Mouse (Mus musculus) kidney, embryonic 16.5 days (tissue): Measurements from ENCODE around the gene Myom1. TPM values are rescaled to one million over a fixed set of nuclear protein-coding genes. Genes with fewer than 3 reads are reported as not detected.
A peak's percentile ranks its signal among the peaks of the same experiment; 100 is the strongest.
"Not testable (repeated sequence)": the region's sequence is repeated elsewhere in the genome, so short reads cannot be mapped to it uniquely, and the experiment has no call there.

Experiments used
- ATAC-seq: fragments of 200-750 bp; cut with Nextera tagmentation; 2 replicates; pipeline ENCODE4 v1.8.0; 2017; ENCODE audit warnings: moderate TSS enrichment; ENCODE audit not compliant: low FRiP score, low TSS enrichment
- H3K27ac ChIP-seq: fragments of 300-500 bp; sonication (generic); 2 replicates; pipeline ENCODE4 v1.5.1; 2014; ENCODE audit warnings: low read length
- H3K27me3 ChIP-seq: fragments of 300-500 bp; sonication (generic); 2 replicates; pipeline ENCODE4 v1.6.1; 2014; ENCODE audit warnings: low read length, control low read depth, mixed read lengths; ENCODE audit not compliant: insufficient read depth
- H3K36me3 ChIP-seq: fragments of 300-500 bp; sonication (generic); 2 replicates; pipeline ENCODE4 v1.6.1; 2014; ENCODE audit warnings: low read length, control low read depth, mixed read lengths; ENCODE audit not compliant: insufficient read depth
- H3K4me1 ChIP-seq: fragments of 300-500 bp; sonication (generic); 2 replicates; pipeline ENCODE4 v1.6.1; 2014; ENCODE audit warnings: low read length, control low read depth, mixed read lengths; ENCODE audit not compliant: insufficient read depth
- H3K4me2 ChIP-seq: fragments of 300-500 bp; sonication (generic); replicated peaks from 2 replicates; pipeline ENCODE4 v1.6.1; 2014; ENCODE audit warnings: low read depth, low read length
- H3K4me3 ChIP-seq: fragments of 300-500 bp; sonication (generic); 2 replicates; pipeline ENCODE4 v1.5.1; 2014; ENCODE audit warnings: mild to moderate bottlenecking, low read length
- H3K9ac ChIP-seq: fragments of 300-500 bp; sonication (generic); replicated peaks from 2 replicates; pipeline ENCODE4 v1.6.1; 2014; ENCODE audit warnings: low read length
- H3K9me3 ChIP-seq: fragments of 300-500 bp; sonication (generic); 2 replicates; pipeline ENCODE4 v1.6.1; 2016; ENCODE audit warnings: low read length, control low read depth
- WGBS: fragments of 180-500 bp; shearing (Covaris S2); extraction: QIAGEN DNeasy Blood & Tissue Kit; methylation state at CpG from one replicate; pipeline ENCODE4 v1.1.7; 2014; 5-methylcytosine and 5-hydroxymethylcytosine counted together
- polyA plus RNA-seq: library from polyadenylated mRNA; unstranded; fragments of >200 nt; fragmentation: Nextera tagmentation; extraction: Ambion mirVana; gene quantifications from 2 replicates; pipeline ENCODE4 v1.2.1, GENCODE M21; 2015

The Myom1 gene
- polyA plus RNA-seq: 4.5 and 4.7 TPM in 2 replicates

DNA sequence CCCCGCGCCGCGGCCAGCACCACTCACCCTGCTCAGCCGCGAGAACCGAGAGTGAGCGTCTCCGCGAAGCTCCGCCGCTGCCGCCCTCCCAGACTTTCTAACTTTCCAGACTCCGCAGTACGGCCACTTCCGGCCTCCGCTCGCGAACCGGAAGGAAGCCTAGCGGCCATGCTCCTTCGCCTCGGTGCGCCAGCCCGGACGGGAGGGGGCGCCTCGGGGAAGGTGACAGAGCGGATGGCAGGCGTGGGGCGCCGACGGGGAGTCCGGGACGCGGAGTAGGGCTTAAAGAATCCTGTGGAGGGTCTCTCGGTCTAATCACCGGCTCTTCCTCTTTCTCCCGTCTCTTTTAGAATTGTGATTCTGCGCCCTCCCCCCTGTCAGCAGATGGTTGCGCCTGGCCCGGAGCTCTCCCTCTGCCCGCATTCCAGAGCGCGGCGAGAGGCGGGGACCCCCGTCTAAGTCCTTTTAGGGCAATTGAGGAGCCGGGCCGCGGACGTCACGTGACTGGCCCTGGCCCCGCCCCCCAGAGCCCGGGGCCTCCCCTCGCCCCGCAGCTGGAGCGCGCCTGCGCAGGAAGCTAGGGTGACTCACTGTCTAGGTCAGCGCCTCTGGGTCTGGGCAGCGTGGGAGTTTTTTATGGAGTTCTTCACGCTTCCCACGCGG lies at the start of gene Myom1:
Gene Myom1 (plus strand): TSS at position 553 of the 663 bp plus-strand sequence.
- H3K9me3 ChIP-seq: no peaks in the 10 kb centered on the region
- peak within 1 kb of the TSS; percentile 90 for H3K9ac ChIP-seq
- H3K27me3 ChIP-seq: no peaks in the 10 kb centered on the region
- ATAC-seq: peak; percentile 96
- under 1% methylated on average over 54 of the region's 65 CpGs for WGBS
- H3K36me3 ChIP-seq: no peaks in the 10 kb centered on the region
- peaks cover 43% of the 10 kb centered on the region for H3K4me1 ChIP-seq
- H3K4me2 ChIP-seq: peak within 1 kb of the TSS; percentile 72
- peak within 1 kb of the TSS; percentile 98 for H3K27ac ChIP-seq
- H3K4me3 ChIP-seq: peak within 1 kb of the TSS; percentile 96

DNA sequence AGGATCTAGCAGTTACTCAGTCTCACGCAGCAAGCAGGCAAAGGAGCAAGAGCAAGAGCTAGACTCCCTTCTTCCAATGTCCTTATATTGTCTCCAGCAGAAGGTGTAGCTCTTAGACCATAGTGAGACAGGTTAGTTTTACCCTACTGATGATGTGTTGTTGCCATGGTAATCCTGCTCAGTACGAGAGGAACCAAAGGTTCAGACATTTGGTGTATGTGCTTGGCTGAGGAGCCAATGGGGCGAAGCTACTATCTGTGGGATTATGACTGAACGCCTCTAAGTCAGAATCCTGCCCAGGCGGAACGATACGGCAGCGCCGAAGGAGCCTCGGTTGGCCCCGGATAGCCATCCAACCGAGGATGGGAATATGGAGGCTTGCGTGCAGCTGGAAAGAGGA lies 38.9 kb upstream of the Myom1 start:
- not testable (repeated sequence) for H3K36me3 ChIP-seq, H3K27me3 ChIP-seq, H3K4me3 ChIP-seq, H3K4me1 ChIP-seq, H3K27ac ChIP-seq, H3K9me3 ChIP-seq, H3K9ac ChIP-seq, H3K4me2 ChIP-seq
- 78% methylated on average over 13 of the region's 13 CpGs for WGBS
- ATAC-seq: peak; percentile 100

DNA sequence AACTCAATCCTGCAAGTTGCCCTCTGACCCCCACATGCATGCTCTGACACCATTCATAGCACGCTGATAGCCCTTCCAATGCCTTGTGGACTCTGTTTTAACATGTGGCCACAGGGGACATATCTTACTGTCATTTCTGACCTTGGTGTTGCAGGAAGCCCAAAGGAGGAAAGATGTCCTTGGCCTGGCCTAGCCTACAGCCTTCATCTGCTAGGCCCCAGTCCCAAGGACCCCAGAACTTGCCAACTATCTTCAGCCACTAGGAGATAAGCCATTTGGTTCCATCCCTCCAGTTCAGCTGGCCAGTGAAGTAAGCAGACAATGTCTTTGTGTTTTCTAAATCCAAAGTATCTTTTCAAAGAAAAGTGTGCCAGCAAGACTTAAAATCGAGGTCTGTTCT lies 37.2 kb upstream of the Myom1 start:
- WGBS: 84% methylated on average over 2 of the region's 2 CpGs
- H3K9me3 ChIP-seq: no peaks in the 10 kb centered on the region
- H3K4me1 ChIP-seq: peaks cover 4% of the 10 kb centered on the region
- H3K27ac ChIP-seq: no peak overlapping the region
- no peaks in the 10 kb centered on the region for H3K27me3 ChIP-seq
- H3K4me3 ChIP-seq: no peak overlapping the region
- H3K36me3 ChIP-seq: no peaks in the 10 kb centered on the region
- no peak overlapping the region for H3K9ac ChIP-seq
- no peak overlapping the region for H3K4me2 ChIP-seq
- no peak for ATAC-seq

DNA sequence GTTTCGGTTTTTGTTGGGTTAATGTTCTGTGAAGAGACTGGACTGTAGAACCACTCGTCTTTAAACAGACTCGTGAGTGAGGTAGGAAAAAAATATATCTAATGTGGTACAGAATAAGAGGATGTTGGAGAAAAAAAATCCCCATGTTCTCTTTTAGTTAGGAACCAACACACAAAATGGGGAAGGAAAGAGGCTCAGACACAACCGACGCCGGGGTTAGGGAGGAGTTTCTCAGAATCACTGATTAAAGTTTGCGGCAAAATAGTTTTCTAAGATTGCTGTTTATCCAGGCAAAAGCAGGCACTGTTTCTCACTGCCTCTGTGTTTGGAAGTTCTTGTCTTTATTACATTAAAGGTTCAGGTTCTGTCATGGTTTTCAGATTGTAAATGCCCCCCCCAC lies 36.3 kb upstream of the Myom1 start:
- H3K36me3 ChIP-seq: no peaks in the 10 kb centered on the region
- H3K4me2 ChIP-seq: no peak overlapping the region
- no peak overlapping the region for H3K9ac ChIP-seq
- no peaks in the 10 kb centered on the region for H3K27me3 ChIP-seq
- H3K9me3 ChIP-seq: no peaks in the 10 kb centered on the region
- no peak overlapping the region for H3K27ac ChIP-seq
- ATAC-seq: no peak
- WGBS: 71% methylated on average over 7 of the region's 7 CpGs
- H3K4me1 ChIP-seq: peaks cover 4% of the 10 kb centered on the region
- H3K4me3 ChIP-seq: no peak overlapping the region

DNA sequence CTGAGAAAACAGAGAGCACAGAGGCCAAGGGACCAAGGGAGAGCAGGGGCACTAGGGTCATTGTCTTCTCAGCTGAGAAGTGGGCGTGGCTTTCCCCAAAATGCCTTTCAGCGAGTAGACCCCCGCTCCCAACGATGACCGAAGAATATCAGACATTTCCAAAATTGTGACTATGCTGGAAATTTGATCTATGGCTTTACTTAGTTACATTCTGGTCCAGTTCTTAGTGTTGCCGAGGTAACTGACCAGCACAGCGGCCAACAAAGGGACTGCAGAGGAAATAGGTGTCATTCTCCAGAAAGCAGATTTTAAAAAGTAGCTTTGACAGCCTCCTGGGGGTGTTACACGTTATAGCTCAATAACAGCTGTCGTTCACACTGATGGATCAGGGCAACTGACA lies 35.2 kb upstream of the Myom1 start:
- 42% methylated on average over 9 of the region's 9 CpGs for WGBS
- H3K9ac ChIP-seq: no peak overlapping the region
- ATAC-seq: no peak
- no peak overlapping the region for H3K4me3 ChIP-seq
- no peak overlapping the region for H3K27ac ChIP-seq
- H3K4me1 ChIP-seq: peaks cover 4% of the 10 kb centered on the region
- H3K36me3 ChIP-seq: no peaks in the 10 kb centered on the region
- no peaks in the 10 kb centered on the region for H3K27me3 ChIP-seq
- no peak overlapping the region for H3K4me2 ChIP-seq
- no peaks in the 10 kb centered on the region for H3K9me3 ChIP-seq

DNA sequence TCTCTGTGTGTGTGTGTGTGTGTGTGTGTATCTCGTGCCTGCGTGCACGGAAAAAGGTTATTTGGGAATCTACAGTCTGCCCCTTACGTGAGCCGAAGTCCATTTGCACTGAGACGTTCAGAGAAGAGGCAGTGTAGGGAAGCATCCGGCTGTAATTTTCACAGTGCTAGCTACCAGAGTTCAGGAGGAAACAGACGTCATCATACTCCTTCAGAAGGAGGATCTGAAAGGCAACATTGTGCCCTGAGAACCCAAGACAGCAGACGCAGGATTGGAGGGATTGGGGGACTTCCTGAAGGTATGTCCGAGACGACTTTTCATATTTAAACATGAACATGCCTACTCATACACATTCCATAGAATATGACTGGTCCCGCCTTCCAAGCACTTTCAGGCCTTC lies 34.8 kb upstream of the Myom1 start:
- Histone ChIP-seq H3K27me3 (no peaks in the 10 kb centered on the region), H3K9ac (no peak overlapping the region), H3K27ac (no peak overlapping the region), H3K4me2 (no peak overlapping the region), H3K36me3 (no peaks in the 10 kb centered on the region), H3K4me1 (peaks cover 4% of the 10 kb centered on the region), H3K4me3 (no peak overlapping the region), H3K9me3 (no peaks in the 10 kb centered on the region)
- ATAC-seq: no peak
- 53% methylated on average over 12 of the region's 12 CpGs for WGBS

DNA sequence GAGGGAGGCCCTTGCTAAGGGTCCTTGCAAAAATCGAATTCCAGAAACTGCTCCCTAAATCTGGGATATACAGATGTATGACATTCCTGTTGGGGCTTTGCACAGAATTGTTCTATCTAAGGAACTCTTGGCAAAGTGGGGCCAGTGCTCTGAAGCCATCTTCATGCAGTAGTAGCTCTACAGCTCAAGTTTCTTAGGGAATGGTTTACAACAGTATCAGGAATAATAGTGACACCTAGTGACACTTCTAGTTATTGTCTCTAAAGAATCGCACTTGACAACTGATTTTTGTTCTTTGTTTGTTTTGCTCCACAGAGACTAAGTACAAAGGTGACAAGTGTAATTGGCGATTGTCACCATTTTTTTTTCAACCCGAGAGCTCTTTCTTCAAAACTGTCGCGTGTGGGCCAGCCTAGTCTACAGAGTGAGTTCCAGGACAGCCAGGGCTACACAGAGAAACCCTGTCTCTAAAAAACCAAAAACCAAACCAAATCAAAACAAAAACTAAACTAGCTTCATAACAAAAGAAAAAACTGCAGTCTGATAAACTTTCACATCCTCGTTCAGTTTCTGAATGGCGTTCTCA lies 33.7 kb upstream of the Myom1 start:
- ATAC-seq: peak; percentile 74
- H3K27ac ChIP-seq: no peak overlapping the region
- no peak overlapping the region for H3K4me3 ChIP-seq
- WGBS: 20% methylated on average over 8 of the region's 8 CpGs
- 0 out of 2 replicates have a peak overlapping the region, but pooled peaks have one; percentile 39 for H3K9ac ChIP-seq
- H3K4me2 ChIP-seq: no peak overlapping the region
- H3K9me3 ChIP-seq: no peaks in the 10 kb centered on the region
- H3K27me3 ChIP-seq: no peaks in the 10 kb centered on the region
- peaks cover 8% of the 10 kb centered on the region for H3K36me3 ChIP-seq
- H3K4me1 ChIP-seq: peaks cover 4% of the 10 kb centered on the region

DNA sequence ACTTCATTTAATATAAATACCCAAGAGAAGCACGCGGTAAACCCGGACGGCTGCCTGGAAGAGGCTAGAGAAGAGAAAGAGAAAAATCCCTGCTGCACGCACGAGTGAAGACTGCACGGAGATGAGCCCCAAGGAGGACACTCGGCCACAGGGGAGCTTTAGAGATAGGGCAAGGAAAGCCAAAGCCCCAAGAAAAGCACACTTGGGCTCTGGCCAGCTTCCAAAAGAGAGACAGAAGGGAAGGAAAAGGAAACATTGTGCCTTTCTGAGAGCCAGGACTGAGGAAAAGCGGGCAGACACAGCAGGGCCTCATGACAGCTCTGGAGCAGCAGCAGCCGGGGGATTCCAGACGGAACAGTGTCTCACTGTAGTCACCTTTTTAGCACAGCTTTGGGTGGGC lies 31.2 kb upstream of the Myom1 start:
- peaks cover 4% of the 10 kb centered on the region for H3K4me1 ChIP-seq
- no peaks in the 10 kb centered on the region for H3K9me3 ChIP-seq
- H3K27ac ChIP-seq: no peak overlapping the region
- H3K27me3 ChIP-seq: no peaks in the 10 kb centered on the region
- H3K9ac ChIP-seq: no peak overlapping the region
- H3K4me2 ChIP-seq: no peak overlapping the region
- peaks cover 32% of the 10 kb centered on the region for H3K36me3 ChIP-seq
- H3K4me3 ChIP-seq: no peak overlapping the region
- no peak for ATAC-seq
- whole genome bisulfite sequencing: 72% methylated on average over 11 of the region's 11 CpGs

DNA sequence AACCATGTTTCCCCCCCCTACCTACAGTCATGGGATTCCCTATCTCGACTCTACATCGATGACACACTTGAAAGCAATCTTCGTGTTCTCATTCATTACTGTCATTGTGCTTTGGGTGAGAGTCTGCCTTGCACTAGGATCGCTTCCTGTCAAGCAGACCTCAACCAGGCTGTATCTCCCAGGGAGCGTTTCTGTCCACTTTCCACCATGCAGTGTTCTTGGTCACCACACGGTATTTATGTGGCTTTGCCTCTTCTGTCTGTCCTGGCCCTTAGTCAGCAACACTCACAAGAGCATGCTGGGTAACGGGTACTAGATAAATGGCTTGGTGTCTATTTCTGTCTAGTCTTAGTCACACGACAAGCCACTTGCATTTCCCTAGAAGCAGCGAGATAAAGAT lies 29.0 kb upstream of the Myom1 start:
- WGBS: 86% methylated on average over 9 of the region's 9 CpGs
- Histone ChIP-seq H3K9ac (no peak overlapping the region), H3K4me3 (no peak overlapping the region), H3K9me3 (no peaks in the 10 kb centered on the region), H3K4me1 (peaks cover 4% of the 10 kb centered on the region; the same call in 1 of the 2 replicates), H3K36me3 (peaks cover 37% of the 10 kb centered on the region), H3K27ac (no peak overlapping the region), H3K4me2 (no peak overlapping the region), H3K27me3 (no peaks in the 10 kb centered on the region)
- no peak for ATAC-seq

DNA sequence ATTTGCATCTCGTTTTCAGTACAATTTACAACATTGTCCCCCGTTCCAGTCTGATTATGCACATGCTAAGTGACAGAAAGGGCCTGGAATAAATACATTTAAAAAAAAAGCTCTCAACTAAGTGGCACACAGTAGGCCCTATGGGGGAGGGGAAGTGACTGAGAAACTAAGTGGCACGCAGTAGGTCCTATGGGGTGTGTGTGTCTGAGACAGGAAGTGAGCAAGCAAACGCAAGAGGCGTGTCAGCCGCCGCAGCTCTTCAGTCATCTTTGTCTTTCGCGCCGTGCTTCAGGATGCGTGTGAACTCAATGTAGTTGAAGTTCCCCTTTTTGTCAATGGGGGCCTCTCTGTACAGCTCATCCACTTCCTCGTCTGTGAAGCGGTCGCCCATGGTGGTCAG lies 28.4 kb upstream of the Myom1 start:
- ATAC-seq, H3K4me2 ChIP-seq, H3K4me3 ChIP-seq, H3K4me1 ChIP-seq, H3K9ac ChIP-seq, H3K9me3 ChIP-seq, H3K27ac ChIP-seq, H3K27me3 ChIP-seq: not testable (repeated sequence)
- H3K36me3 ChIP-seq: peaks cover 37% of the 10 kb centered on the region
- WGBS: 85% methylated on average over 14 of the region's 14 CpGs
